Mouse (Mus musculus): Measurements from ENCODE around the gene Ppp1r8. TPM values are rescaled to one million over a fixed set of nuclear protein-coding genes. Genes with fewer than 3 reads are reported as not detected.
A peak's percentile ranks its signal among the peaks of the same experiment; 100 is the strongest.

Gene Ppp1r8
- polyA plus RNA-seq (2016; fragmentation: Nextera tagmentation; extraction: Ambion mirVana) = 73.7 and 74.7 TPM in 2 replicates

GRCm38 (mm10) chr4:132842970-132843704 is at the start of gene Ppp1r8:
Ppp1r8 (minus strand) TSS chr4:132843169.
- Histone ChIP-seq H3K4me3 (replicated peaks) (peak within 1 kb of the TSS; percentile 88), H3K4me2 (peak within 1 kb of the TSS; percentile 68), H3K27me3 (no peaks in the 10 kb centered on the region), H3K9me3 (no peaks in the 10 kb centered on the region), H3K4me1 (peaks cover 24% of the 10 kb centered on the region), H3K27ac (peak within 1 kb of the TSS; percentile 84), H3K36me3 (replicated peaks) (peaks cover 32% of the 10 kb centered on the region), H3K9ac (peak within 1 kb of the TSS; percentile 95)
- 1% methylated on average over 40 of the region's 40 CpGs for WGBS
- ATAC-seq (ENCODE audit: low FRiP score) = peak; percentile 98

DNA sequence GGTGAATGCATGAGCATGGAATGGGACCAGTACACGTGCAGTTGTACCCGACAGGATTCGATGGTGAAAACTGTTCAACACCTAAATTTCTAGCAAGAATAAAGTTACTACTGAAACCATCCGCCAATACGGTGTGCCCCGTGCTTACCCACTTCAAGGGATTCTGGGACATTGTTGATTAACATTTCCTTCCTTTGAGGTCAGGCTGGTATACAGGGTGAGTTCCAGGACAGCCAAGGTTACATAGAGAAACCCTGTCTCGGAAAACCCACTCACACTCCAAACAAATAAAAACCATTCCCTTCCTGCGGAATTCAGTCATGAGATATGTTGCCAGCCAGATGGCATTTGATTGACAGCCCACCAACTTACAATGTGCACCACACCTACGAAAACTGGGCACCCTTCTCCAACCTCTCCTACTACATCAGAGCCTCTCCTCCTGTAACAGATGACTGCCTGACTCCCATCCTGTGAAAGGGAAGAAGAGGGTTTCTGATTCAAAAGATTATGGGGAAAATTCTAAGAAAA is 41.9 kb upstream of the Ppp1r8 start:
- H3K36me3 ChIP-seq (replicated peaks) = peaks cover 12% of the 10 kb centered on the region
- H3K9ac ChIP-seq = peak overlapping the region; percentile 96
- no peak for ATAC-seq (ENCODE audit: low FRiP score)
- peak overlapping the region; percentile 90 for H3K4me2 ChIP-seq
- peaks cover 4% of the 10 kb centered on the region; the same call in 1 of the 2 replicates for H3K27me3 ChIP-seq
- 0 out of 2 replicates have a peak overlapping the region, but pooled peaks have one; percentile 84 for H3K27ac ChIP-seq
- H3K9me3 ChIP-seq = no peaks in the 10 kb centered on the region
- H3K4me3 ChIP-seq (replicated peaks) = peak overlapping the region; percentile 93
- WGBS = 13% methylated on average over 9 of the region's 9 CpGs
- peaks cover 23% of the 10 kb centered on the region for H3K4me1 ChIP-seq

DNA sequence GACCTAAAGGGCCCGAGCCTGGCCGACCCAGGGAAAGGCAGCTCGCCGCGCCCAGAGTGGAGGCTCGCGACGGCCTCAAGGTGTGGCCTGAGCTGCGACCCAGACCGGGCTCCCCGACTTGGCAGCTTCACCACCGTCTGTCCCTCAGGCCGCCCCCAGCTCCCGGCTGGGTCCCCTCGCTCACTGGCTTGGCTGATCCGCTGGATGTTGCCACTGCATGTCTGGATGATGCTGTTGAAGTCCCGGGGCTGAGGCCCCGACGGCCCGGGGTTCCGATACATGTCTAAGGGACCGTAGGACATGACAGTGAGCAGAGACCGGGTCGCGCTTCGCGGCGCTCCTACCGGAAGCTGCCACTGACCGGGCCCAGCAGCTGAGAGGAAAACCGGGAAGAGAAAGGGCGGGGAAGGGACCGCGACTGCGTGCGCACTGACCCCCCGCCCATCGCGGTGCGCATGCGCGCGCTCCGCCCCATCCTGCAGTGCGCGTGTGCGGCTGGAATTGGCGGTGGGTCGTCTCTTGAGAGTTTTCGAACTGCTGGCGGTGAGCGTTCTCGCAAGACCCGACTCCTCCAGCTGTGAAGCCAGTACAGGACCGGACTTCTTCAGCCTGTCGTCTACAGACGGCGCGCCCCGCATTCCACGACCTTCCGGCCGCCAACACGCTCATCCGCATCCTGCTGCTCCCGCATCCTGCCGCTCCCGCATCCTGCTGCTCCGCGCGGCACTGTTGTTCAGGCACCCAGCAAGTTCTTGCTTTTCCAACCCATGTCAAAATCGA is 41.3 kb upstream of the Ppp1r8 start, which contains the start of gene Stx12:
Stx12 (minus strand) TSS at position 446 of the 780 bp plus-strand sequence.
- Histone ChIP-seq H3K4me1 (peaks cover 23% of the 10 kb centered on the region), H3K4me3 (replicated peaks) (peak within 1 kb of the TSS; percentile 93), H3K9ac (peak within 1 kb of the TSS; percentile 96), H3K27ac (peak within 1 kb of the TSS; percentile 84), H3K9me3 (no peaks in the 10 kb centered on the region), H3K4me2 (peak within 1 kb of the TSS; percentile 90), H3K36me3 (replicated peaks) (peaks cover 17% of the 10 kb centered on the region), H3K27me3 (peaks cover 4% of the 10 kb centered on the region; the same call in 1 of the 2 replicates)
- peak; percentile 97 for ATAC-seq (ENCODE audit: low FRiP score)
- under 1% methylated on average over 72 of the region's 72 CpGs for WGBS

- peak overlapping the region; percentile 93 for H3K4me3 ChIP-seq (replicated peaks)
- no peaks in the 10 kb centered on the region for H3K9me3 ChIP-seq
- H3K27ac ChIP-seq = peak overlapping the region; percentile 84
- H3K9ac ChIP-seq = peak overlapping the region; percentile 96
- 5% methylated on average over 21 of the region's 21 CpGs for WGBS
- peaks cover 17% of the 10 kb centered on the region for H3K36me3 ChIP-seq (replicated peaks)
- H3K4me2 ChIP-seq = peak overlapping the region; percentile 90
- ATAC-seq (ENCODE audit: low FRiP score) = no peak; the same call in 1 of the 2 replicates
- H3K27me3 ChIP-seq = peaks cover 4% of the 10 kb centered on the region; the same call in 1 of the 2 replicates
- peaks cover 23% of the 10 kb centered on the region for H3K4me1 ChIP-seq
Observed at GRCm38 (mm10) chr4:132883561-132884063, 40.6 kb upstream of the Ppp1r8 start.

DNA sequence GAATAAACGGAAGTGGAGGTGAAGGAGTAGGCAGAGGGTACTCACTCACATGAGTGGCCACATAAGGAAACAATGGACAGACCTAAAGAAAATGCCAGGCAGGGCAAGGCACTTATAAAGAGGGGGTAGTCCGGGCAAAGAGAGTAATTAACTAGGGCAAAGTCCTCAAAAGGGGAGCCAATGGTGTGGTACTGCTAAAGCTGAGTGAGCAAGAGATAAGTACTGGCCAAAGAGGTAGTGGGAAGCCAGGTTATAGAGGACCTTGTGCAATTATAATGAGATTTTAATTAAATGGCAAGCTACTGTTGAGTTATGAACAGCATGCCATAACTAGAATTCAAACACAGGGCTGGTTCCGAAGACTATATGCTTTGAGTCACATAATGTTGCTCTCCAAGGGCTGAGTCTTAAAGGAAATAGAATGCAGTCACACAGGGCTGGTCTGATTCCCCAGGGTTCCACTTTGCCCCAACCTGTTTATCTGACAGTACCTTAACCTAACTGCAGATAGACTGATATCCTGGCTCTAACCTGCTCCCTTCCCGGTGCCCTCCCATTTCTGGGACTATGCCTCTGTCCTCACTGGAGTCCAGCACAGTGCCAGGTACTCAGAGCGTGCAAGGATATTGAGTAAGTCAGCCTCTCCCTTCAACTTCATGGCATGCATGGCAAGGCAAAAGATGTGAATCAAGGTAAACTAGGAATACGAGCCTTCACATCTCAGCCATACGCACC is 31.6 kb upstream of the Ppp1r8 start:
- Histone ChIP-seq H3K36me3 (replicated peaks) (peaks cover 21% of the 10 kb centered on the region), H3K27ac (no peak overlapping the region), H3K27me3 (no peaks in the 10 kb centered on the region), H3K4me2 (no peak overlapping the region), H3K9ac (no peak overlapping the region), H3K9me3 (no peaks in the 10 kb centered on the region), H3K4me3 (replicated peaks) (no peak overlapping the region), H3K4me1 (no peaks in the 10 kb centered on the region)
- ATAC-seq (ENCODE audit: low FRiP score) = no peak
- WGBS = 94% methylated on average over 7 of the region's 7 CpGs

DNA sequence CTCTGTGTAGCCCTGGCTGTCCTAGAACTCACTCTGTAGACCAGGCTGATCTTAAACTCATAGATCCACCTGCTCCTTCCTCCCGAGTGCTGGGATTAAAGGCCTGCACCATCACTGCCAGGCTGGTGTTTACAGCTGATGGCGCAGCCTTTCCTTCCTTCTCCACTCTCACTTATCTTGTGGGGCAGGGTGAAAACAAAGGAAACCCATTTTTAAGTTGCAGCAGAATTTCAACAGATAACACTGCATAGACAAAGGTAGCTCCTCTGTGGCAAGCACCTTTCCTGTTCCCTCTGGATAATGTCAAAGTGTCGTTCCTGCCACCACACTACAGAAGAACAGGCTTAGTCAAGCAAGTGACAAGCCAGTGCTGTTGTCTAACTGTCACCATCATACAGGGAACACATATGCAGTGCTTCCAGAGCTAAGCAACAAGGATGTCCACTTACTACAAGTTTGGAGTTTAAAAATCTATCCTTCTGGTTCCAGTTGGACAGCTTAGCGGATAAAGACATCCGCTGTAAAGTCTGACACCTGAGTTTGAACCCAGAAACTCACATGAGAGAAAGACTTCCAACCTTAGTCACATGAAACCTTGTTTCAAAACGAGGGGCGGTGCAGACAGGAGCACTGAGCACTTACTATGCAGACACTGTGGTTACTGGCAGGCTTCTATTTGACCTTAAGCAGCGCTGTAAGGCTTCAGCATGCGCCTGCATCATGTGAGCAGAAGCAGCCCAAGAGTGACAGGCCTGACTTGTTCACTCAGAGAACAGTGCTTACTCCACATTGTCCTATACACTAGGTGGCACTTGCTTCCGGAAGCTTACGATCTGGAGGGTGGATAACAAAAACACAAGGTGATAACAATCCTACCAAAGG is 30.8 kb upstream of the Ppp1r8 start:
- Histone ChIP-seq H3K9ac (no peak overlapping the region), H3K4me2 (no peak overlapping the region), H3K4me1 (no peaks in the 10 kb centered on the region), H3K36me3 (replicated peaks) (peaks cover 28% of the 10 kb centered on the region), H3K9me3 (no peaks in the 10 kb centered on the region), H3K27me3 (no peaks in the 10 kb centered on the region), H3K4me3 (replicated peaks) (no peak overlapping the region), H3K27ac (no peak overlapping the region)
- WGBS = 89% methylated on average over 11 of the region's 11 CpGs
- ATAC-seq (ENCODE audit: low FRiP score) = no peak

DNA sequence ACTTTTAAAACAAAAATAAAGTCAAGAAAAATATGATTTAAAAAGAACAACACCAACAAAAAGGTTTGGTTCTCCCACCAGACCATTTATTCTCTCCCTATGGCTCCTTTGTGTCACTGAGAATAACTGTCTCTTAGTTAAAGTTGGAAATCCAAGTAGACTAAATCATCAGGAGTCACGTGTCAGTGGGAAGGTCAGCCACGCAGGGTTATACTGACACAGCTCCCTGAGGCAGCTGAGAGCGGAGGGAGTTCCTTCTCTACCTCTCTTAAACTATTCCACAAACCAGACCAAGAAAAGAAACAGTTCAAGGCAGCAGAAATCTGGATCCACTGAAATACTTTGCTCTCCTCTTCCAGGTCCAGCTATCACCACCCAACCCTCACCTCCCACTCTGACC is 28.1 kb upstream of the Ppp1r8 start:
- no peaks in the 10 kb centered on the region for H3K4me1 ChIP-seq
- H3K36me3 ChIP-seq (replicated peaks) = peaks cover 53% of the 10 kb centered on the region
- 96% methylated on average over 3 of the region's 3 CpGs for WGBS

DNA sequence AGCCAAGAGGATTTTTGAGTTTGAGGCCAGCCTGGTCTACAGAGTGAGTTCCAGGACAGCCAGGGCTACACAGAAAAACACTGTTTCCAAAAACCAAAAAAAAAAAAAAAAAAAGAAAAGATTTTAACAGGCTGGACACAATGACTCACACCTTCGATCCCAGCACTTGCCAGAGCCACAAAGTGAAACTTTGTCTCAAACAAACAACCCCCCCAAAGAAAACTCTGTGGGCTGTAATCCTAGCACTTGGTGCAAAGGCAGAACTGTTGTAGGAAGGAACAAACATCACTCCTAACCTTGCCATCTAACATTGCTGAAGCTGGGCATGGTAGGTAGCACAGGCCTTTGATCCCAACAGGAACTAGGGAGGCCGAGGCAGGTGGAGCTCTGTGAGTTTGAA is 21.9 kb upstream of the Ppp1r8 start:
- ATAC-seq (ENCODE audit: low FRiP score) = no peak
- H3K27me3 ChIP-seq = no peaks in the 10 kb centered on the region
- no peak overlapping the region for H3K9ac ChIP-seq
- H3K27ac ChIP-seq = no peak overlapping the region
- H3K36me3 ChIP-seq (replicated peaks) = peaks cover 72% of the 10 kb centered on the region
- 93% methylated on average over 2 of the region's 2 CpGs for WGBS
- no peak overlapping the region for H3K4me2 ChIP-seq
- no peak overlapping the region for H3K4me3 ChIP-seq (replicated peaks)
- H3K4me1 ChIP-seq = no peaks in the 10 kb centered on the region
- no peaks in the 10 kb centered on the region for H3K9me3 ChIP-seq

More for the DNA sequence above, 28.1 kb upstream of the Ppp1r8 start:
- no peak overlapping the region for H3K27ac ChIP-seq
- ATAC-seq (ENCODE audit: low FRiP score) = no peak
- H3K9ac ChIP-seq = no peak overlapping the region
- no peaks in the 10 kb centered on the region for H3K9me3 ChIP-seq
- no peaks in the 10 kb centered on the region for H3K27me3 ChIP-seq
- H3K4me3 ChIP-seq (replicated peaks) = no peak overlapping the region
- H3K4me2 ChIP-seq = no peak overlapping the region

DNA sequence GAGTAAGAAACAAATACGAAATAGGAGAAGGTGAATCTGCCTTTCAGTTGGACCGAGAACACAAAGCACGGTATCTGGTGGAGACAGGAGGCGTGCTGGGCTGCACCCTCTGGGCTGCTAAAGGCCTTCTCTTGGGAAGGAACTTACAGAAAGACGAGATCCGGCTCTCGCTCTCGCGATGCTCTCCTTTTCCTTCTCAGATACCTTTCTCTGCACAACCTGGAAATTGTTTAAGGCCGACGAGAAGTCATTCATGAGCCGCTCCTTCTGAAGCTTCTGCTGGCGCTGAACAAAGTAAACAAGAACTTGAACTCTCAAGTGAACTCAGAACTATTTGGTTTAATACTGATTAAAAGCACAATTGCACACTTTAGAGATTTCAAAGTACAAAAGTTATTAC is 20.0 kb upstream of the Ppp1r8 start:
- 94% methylated on average over 13 of the region's 13 CpGs for WGBS
- Histone ChIP-seq H3K4me3 (replicated peaks) (no peak overlapping the region), H3K9ac (no peak overlapping the region), H3K27me3 (no peaks in the 10 kb centered on the region), H3K27ac (no peak overlapping the region), H3K36me3 (replicated peaks) (peaks cover 70% of the 10 kb centered on the region), H3K4me1 (no peaks in the 10 kb centered on the region), H3K9me3 (no peaks in the 10 kb centered on the region), H3K4me2 (no peak overlapping the region)
- no peak for ATAC-seq (ENCODE audit: low FRiP score)

- WGBS = 100% methylated on average over 1 of the region's 1 CpGs
- Histone ChIP-seq H3K4me2 (no peak overlapping the region), H3K36me3 (replicated peaks) (peaks cover 71% of the 10 kb centered on the region), H3K27me3 (no peaks in the 10 kb centered on the region), H3K9me3 (no peaks in the 10 kb centered on the region), H3K4me3 (replicated peaks) (no peak overlapping the region), H3K9ac (no peak overlapping the region), H3K4me1 (no peaks in the 10 kb centered on the region), H3K27ac (no peak overlapping the region)
- ATAC-seq (ENCODE audit: low FRiP score) = no peak
Observed at GRCm38 (mm10) chr4:132860880-132861279, 17.9 kb upstream of the Ppp1r8 start.

DNA sequence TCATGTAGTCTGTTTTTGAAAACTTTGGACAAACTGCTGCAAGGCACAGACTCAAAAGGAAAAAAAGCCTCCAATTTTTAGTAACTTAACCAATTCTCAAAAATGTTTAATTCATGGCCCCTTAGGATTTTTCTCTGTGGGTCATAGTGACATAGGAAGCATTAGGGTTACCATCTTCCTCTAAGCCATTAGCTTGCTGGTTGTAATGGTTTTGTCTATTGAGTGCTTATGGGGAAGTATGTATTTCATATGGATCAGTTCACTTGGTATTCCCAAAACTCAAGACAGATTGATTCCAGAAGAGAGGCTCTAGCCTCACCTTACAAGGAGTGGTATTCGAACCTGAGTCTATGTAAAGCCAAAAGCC is 719 bp upstream of the Ppp1r8 start:
- Histone ChIP-seq H3K4me3 (replicated peaks) (peak overlapping the region; percentile 88), H3K4me1 (peaks cover 24% of the 10 kb centered on the region), H3K36me3 (replicated peaks) (peaks cover 28% of the 10 kb centered on the region), H3K9ac (peak overlapping the region; percentile 95), H3K4me2 (peak overlapping the region; percentile 68), H3K27me3 (no peaks in the 10 kb centered on the region), H3K27ac (peak overlapping the region; percentile 84), H3K9me3 (no peaks in the 10 kb centered on the region)
- 89% methylated on average over 1 of the region's 1 CpGs for WGBS
- no peak for ATAC-seq (ENCODE audit: low FRiP score)
